8 mouse cellular contexts compared by ENCODE assay signal in genomic region chr3:84040476-84041082, GRCm38 (mm10). TPM values are rescaled to one million over a fixed set of nuclear protein-coding genes. Genes with fewer than 3 reads are reported as not detected.
A peak's percentile ranks its signal among the peaks of the same experiment; 100 is the strongest.
DNase-seq lines count a peak whose midpoint lies in the region; ATAC-seq and TF ChIP-seq lines count a peak whose summit lies in the region.

No protein-coding gene starts in this region.

- no peaks in the 10 kb centered on the region for H3K9me3 ChIP-seq in heart, embryonic 11.5 days (replicated peaks; ENCODE audit: control insufficient read depth, low read length)
- no peaks in the 10 kb centered on the region for H3K9me3 ChIP-seq in megakaryocyte, embryonic 14.5 days

- DNase-seq in cerebellum, adult 2 months: peak in 1 of 2 experiments; percentile 66
- no peak for DNase-seq in cerebellum, adult 11-12 months
- peak; percentile 77 to 78 for DNase-seq in B cell, adult 2 months
- DNase-seq in cerebellum, postnatal 36 days: peak; percentile 54
- DNase-seq in kidney, postnatal 25 days: peak; percentile 58 to 71
- DNase-seq in spleen, postnatal 36 days (ENCODE audit: low spot score in 2 of 2): peak; percentile 84

- no peak for TF ChIP-seq POLR2A in cerebellum, adult 2 months (IDR thresholded peaks at IDR 0.05; ENCODE audit: borderline replicate concordance, insufficient read depth, low read length)

- ATAC-seq in heart, embryonic 11.5 days (replicated peaks; ENCODE audit: insufficient number of reproducible peaks, low FRiP score, low TSS enrichment): peak; percentile 60

- H3K4me3 ChIP-seq in cerebellum, adult 2 months (replicated peaks; ENCODE audit: insufficient read depth, low read depth, low read length): peak overlapping the region; percentile 74
- peak overlapping the region; percentile 72 for H3K4me3 ChIP-seq in heart, embryonic 11.5 days (ENCODE audit: low read depth, low read length)
- H3K4me3 ChIP-seq in megakaryocyte, embryonic 14.5 days (replicated peaks): peak overlapping the region; percentile 91

- TF ChIP-seq CTCF in cerebellum, adult 2 months (IDR thresholded peaks at IDR 0.05; ENCODE audit: borderline replicate concordance, insufficient read depth, low read depth, low read length): no peak

- 0 out of 2 replicates have a peak overlapping the region, but pooled peaks have one; percentile 52 for H3K27ac ChIP-seq in cerebellum, adult 2 months (ENCODE audit: insufficient read depth, low read length)
- peak overlapping the region; percentile 90 for H3K27ac ChIP-seq in heart, embryonic 11.5 days (ENCODE audit: low read depth, low read length)

- H3K36me3 ChIP-seq in heart, embryonic 11.5 days (ENCODE audit: control insufficient read depth, insufficient read depth, low read length): no peaks in the 10 kb centered on the region
- peaks cover 14% of the 10 kb centered on the region for H3K36me3 ChIP-seq in megakaryocyte, embryonic 14.5 days (replicated peaks; ENCODE audit: low read length)

- 5% methylated on average over 23 of the region's 23 CpGs for WGBS in cerebellum, adult 2 months
- WGBS in heart, embryonic 11.5 days (ENCODE audit: insufficient replicate concordance): 5% methylated on average over 23 of the region's 23 CpGs

- peak overlapping the region; percentile 76 for H3K9ac ChIP-seq in heart, embryonic 11.5 days (ENCODE audit: low read depth, low read length)

- H3K4me2 ChIP-seq in heart, embryonic 11.5 days: peak overlapping the region; percentile 98

- H3K27me3 ChIP-seq in cerebellum, adult 2 months (ENCODE audit: control insufficient read depth, insufficient read depth, low read length): no peaks in the 10 kb centered on the region
- no peaks in the 10 kb centered on the region for H3K27me3 ChIP-seq in heart, embryonic 11.5 days (ENCODE audit: control insufficient read depth, insufficient read depth, low read length)
- H3K27me3 ChIP-seq in megakaryocyte, embryonic 14.5 days (replicated peaks): no peaks in the 10 kb centered on the region

- H3K4me1 ChIP-seq in cerebellum, adult 2 months (ENCODE audit: control insufficient read depth, insufficient read depth, low read length): no peaks in the 10 kb centered on the region; the same call in 1 of the 2 replicates
- H3K4me1 ChIP-seq in heart, embryonic 11.5 days (ENCODE audit: control insufficient read depth, insufficient read depth, low read length): peaks cover 3% of the 10 kb centered on the region; the same call in 1 of the 2 replicates
- peaks cover 58% of the 10 kb centered on the region for H3K4me1 ChIP-seq in megakaryocyte, embryonic 14.5 days

RNA-seq across cellular contexts. Expression of gene Tmem131l, which starts 0.6 kb away (rescaled TPM):
- 9.2 and 9.7 TPM in 2 replicates for polyA plus RNA-seq in cerebellum, adult 2 months (2012; rRNA removed)
- 27.8 and 35.0 TPM in 2 replicates for polyA plus RNA-seq in heart, embryonic 11.5 days (2014; fragmentation: Nextera tagmentation; extraction: Ambion mirVana)
- 24.6 and 75.9 TPM in 2 replicates for polyA plus RNA-seq in megakaryocyte, embryonic 14.5 days (2012; ENCODE audit: insufficient read depth, low replicate concordance)
